In the genomic region with DNA sequence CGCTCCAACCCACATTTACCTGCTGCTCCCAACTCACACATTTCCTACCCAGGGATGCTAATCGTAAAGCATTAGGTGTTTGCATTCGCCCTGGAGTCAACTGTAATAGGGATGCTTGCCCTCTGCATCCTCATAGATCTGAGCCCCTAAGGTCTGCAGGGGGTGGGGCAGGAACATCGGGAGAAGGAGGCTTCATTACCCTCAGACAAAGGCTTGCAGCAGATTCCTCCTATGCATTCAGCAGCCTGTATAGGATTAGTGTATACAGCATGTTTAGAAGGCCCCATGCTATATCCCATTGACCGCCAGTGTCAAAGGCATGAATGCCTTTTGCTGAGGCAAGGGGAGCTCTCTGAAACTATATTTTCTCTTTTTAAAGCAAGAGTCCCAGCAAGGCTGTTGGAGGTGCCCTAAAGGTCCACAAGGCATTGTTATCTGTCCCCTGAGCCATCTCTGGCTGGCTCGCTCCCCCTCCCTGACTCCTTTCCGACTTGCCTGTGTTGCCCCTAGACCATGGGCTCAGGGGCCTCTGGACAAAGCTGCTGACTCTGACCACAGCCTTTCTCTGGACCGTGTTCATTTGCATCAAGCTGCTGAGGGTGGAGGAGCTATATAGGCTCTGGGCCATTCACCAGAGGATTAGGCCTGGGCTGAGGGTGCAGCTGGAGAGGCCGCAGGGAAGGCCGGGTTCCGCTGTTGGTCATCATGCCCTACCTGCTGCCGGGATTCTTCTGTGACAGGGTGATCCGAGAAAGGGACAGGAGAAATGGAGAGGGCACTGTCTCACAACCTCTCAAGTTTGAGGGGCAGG, we compare ENCODE assay signal across 27 mouse cellular contexts. TPM values are rescaled to one million over a fixed set of nuclear protein-coding genes. Genes with fewer than 3 reads are reported as not detected.
A peak's percentile ranks its signal among the peaks of the same experiment; 100 is the strongest.
DNase-seq lines count a peak whose midpoint lies in the region; ATAC-seq lines count a peak whose summit lies in the region.
"Had no signal": no experiment of that assay in that cellular context is flagged by ENCODE, and none has a peak within 500 bp of the region (broad histone marks: within the 10 kb centered on the region; RNA-seq: fewer than 3 reads in every experiment).

No protein-coding gene starts in this region.

- no peak overlapping the region for H3K4me2 ChIP-seq in forebrain, embryonic 16.5 days (ENCODE audit: low read length)
- H3K4me2 ChIP-seq in hindbrain, embryonic 13.5 days: no peak overlapping the region
- no peak overlapping the region for H3K4me2 ChIP-seq in hindbrain, embryonic 16.5 days (ENCODE audit: low read length)
- H3K4me2 ChIP-seq: embryonic facial prominence, embryonic 12.5 days; heart, embryonic 11.5 days; hindbrain, embryonic 15.5 days; intestine, embryonic 15.5 days; limb, embryonic 13.5 days; liver, embryonic 11.5 days; lung, embryonic 15.5 days; neural tube, embryonic 12.5 days; stomach, embryonic 15.5 days had no signal

- H3K9ac ChIP-seq in forebrain, embryonic 16.5 days (replicated peaks; ENCODE audit: low read depth, low read length): no peak overlapping the region
- H3K9ac ChIP-seq in hindbrain, embryonic 13.5 days: 0 out of 2 replicates have a peak overlapping the region, but pooled peaks have one; percentile 13
- H3K9ac ChIP-seq in hindbrain, embryonic 16.5 days (ENCODE audit: low read depth, low read length): no peak overlapping the region
- H3K9ac ChIP-seq: embryonic facial prominence, embryonic 12.5 days; hindbrain, embryonic 15.5 days; intestine, embryonic 15.5 days; limb, embryonic 13.5 days; lung, embryonic 15.5 days; neural tube, embryonic 12.5 days; stomach, embryonic 15.5 days had no signal

- H3K27ac ChIP-seq in forebrain, embryonic 10.5 days: peak overlapping the region; percentile 84
- no peak overlapping the region for H3K27ac ChIP-seq in forebrain, embryonic 16.5 days (ENCODE audit: low read length)
- H3K27ac ChIP-seq in hindbrain, embryonic 13.5 days: no peak overlapping the region
- no peak overlapping the region for H3K27ac ChIP-seq in hindbrain, embryonic 16.5 days (ENCODE audit: low read depth, low read length)
- H3K27ac ChIP-seq: embryonic facial prominence, embryonic 12.5 days; hindbrain, embryonic 15.5 days; intestine, embryonic 15.5 days; limb, embryonic 13.5 days; lung, embryonic 15.5 days; neural tube, embryonic 12.5 days; stomach, embryonic 15.5 days had no signal

- H3K27me3 ChIP-seq in forebrain, embryonic 10.5 days (ENCODE audit: poor library complexity, severe bottlenecking): no peaks in the 10 kb centered on the region
- no peaks in the 10 kb centered on the region for H3K27me3 ChIP-seq in forebrain, embryonic 16.5 days (replicated peaks; ENCODE audit: control insufficient read depth, insufficient read depth, low read length)
- H3K27me3 ChIP-seq in hindbrain, embryonic 13.5 days: no peaks in the 10 kb centered on the region
- H3K27me3 ChIP-seq in hindbrain, embryonic 16.5 days (replicated peaks; ENCODE audit: control insufficient read depth, insufficient read depth, low read length): no peaks in the 10 kb centered on the region
- H3K27me3 ChIP-seq: embryonic facial prominence, embryonic 12.5 days; hindbrain, embryonic 15.5 days; intestine, embryonic 15.5 days; limb, embryonic 13.5 days; lung, embryonic 15.5 days; neural tube, embryonic 12.5 days; stomach, embryonic 15.5 days had no signal

- DNase-seq in forebrain, embryonic 10.5 days (ENCODE audit: extremely low spot score, low spot score): peak; percentile 48
- peak; percentile 16 for DNase-seq in thymus, postnatal 4 days
- no peak for DNase-seq in thymus, postnatal 36 days
- no peak for DNase-seq in right cerebral cortex, postnatal 10 days (ENCODE audit: low spot score in 2 of 2)
- no peak for DNase-seq in right cerebral cortex, postnatal 25 days
- DNase-seq: adrenal gland, postnatal 10 days; cerebellum, adult 9-10 months; cerebellum, postnatal 36 days; gastrocnemius, postnatal 25 days; heart, adult 11 months; heart, postnatal 4 days; kidney, adult 2 months; kidney, postnatal 36 days; midbrain, embryonic 14.5 days; right cerebral cortex, postnatal 14 days had no signal

- H3K4me1 ChIP-seq in forebrain, embryonic 10.5 days: peaks cover 21% of the 10 kb centered on the region
- no peaks in the 10 kb centered on the region for H3K4me1 ChIP-seq in forebrain, embryonic 16.5 days (replicated peaks; ENCODE audit: control insufficient read depth, insufficient read depth, low read length)
- H3K4me1 ChIP-seq in hindbrain, embryonic 13.5 days (replicated peaks): 0 out of 2 replicates have a peak, but pooled peaks cover 6% of the 10 kb centered on the region
- no peaks in the 10 kb centered on the region for H3K4me1 ChIP-seq in hindbrain, embryonic 16.5 days (ENCODE audit: control insufficient read depth, insufficient read depth, low read depth, low read length)
- H3K4me1 ChIP-seq: embryonic facial prominence, embryonic 12.5 days; hindbrain, embryonic 15.5 days; intestine, embryonic 15.5 days; limb, embryonic 13.5 days; lung, embryonic 15.5 days; neural tube, embryonic 12.5 days; stomach, embryonic 15.5 days had no signal

- peak overlapping the region; percentile 28; the same call in 1 of the 2 replicates for H3K4me3 ChIP-seq in forebrain, embryonic 10.5 days
- no peak overlapping the region for H3K4me3 ChIP-seq in forebrain, embryonic 16.5 days (replicated peaks; ENCODE audit: low read length)
- H3K4me3 ChIP-seq in hindbrain, embryonic 13.5 days: no peak overlapping the region
- no peak overlapping the region for H3K4me3 ChIP-seq in hindbrain, embryonic 16.5 days (ENCODE audit: low read length)
- H3K4me3 ChIP-seq: embryonic facial prominence, embryonic 12.5 days; hindbrain, embryonic 15.5 days; intestine, embryonic 15.5 days; limb, embryonic 13.5 days; lung, embryonic 15.5 days; neural tube, embryonic 12.5 days; stomach, embryonic 15.5 days had no signal

- H3K36me3 ChIP-seq in forebrain, embryonic 10.5 days (replicated peaks): no peaks in the 10 kb centered on the region
- H3K36me3 ChIP-seq in forebrain, embryonic 16.5 days (ENCODE audit: control insufficient read depth, insufficient read depth): no peaks in the 10 kb centered on the region
- H3K36me3 ChIP-seq in hindbrain, embryonic 13.5 days: no peaks in the 10 kb centered on the region
- H3K36me3 ChIP-seq in hindbrain, embryonic 16.5 days (ENCODE audit: control insufficient read depth, insufficient read depth, low read length): no peaks in the 10 kb centered on the region
- H3K36me3 ChIP-seq: embryonic facial prominence, embryonic 12.5 days; hindbrain, embryonic 15.5 days; intestine, embryonic 15.5 days; limb, embryonic 13.5 days; lung, embryonic 15.5 days; neural tube, embryonic 12.5 days; stomach, embryonic 15.5 days had no signal

- WGBS in forebrain, embryonic 10.5 days: 38% methylated on average over 13 of the region's 13 CpGs
- 31% methylated on average over 13 of the region's 13 CpGs for WGBS in forebrain, embryonic 16.5 days
- WGBS in hindbrain, embryonic 13.5 days: 64% methylated on average over 13 of the region's 13 CpGs
- 58% methylated on average over 13 of the region's 13 CpGs for WGBS in hindbrain, embryonic 16.5 days

- no peaks in the 10 kb centered on the region; the same call in 1 of the 2 replicates for H3K9me3 ChIP-seq in forebrain, embryonic 10.5 days
- H3K9me3 ChIP-seq in forebrain, embryonic 16.5 days (ENCODE audit: control insufficient read depth, low read length): no peaks in the 10 kb centered on the region
- no peaks in the 10 kb centered on the region for H3K9me3 ChIP-seq in hindbrain, embryonic 13.5 days
- no peaks in the 10 kb centered on the region for H3K9me3 ChIP-seq in hindbrain, embryonic 16.5 days (ENCODE audit: control insufficient read depth, low read length)
- H3K9me3 ChIP-seq: embryonic facial prominence, embryonic 12.5 days; hindbrain, embryonic 15.5 days; intestine, embryonic 15.5 days; limb, embryonic 13.5 days; lung, embryonic 15.5 days; stomach, embryonic 15.5 days had no signal

- no peak for ATAC-seq in forebrain, embryonic 16.5 days
- no peak for ATAC-seq in hindbrain, embryonic 13.5 days (ENCODE audit: low FRiP score)
- no peak for ATAC-seq in hindbrain, embryonic 16.5 days
- ATAC-seq: intestine, embryonic 15.5 days had no signal

RNA-seq across cellular contexts. Expression of a gene that starts 20.7 kb away (rescaled TPM):
- polyA plus RNA-seq in forebrain, embryonic 10.5 days (2016; fragmentation: Nextera tagmentation; extraction: Ambion mirVana): 7.7 and 8.2 TPM in 2 replicates
- 0.37 TPM in 2 replicates for polyA plus RNA-seq in forebrain, embryonic 16.5 days (2015; fragmentation: Nextera tagmentation; extraction: Ambion mirVana)
- 1.5 and 1.6 TPM in 2 replicates for polyA plus RNA-seq in hindbrain, embryonic 13.5 days (2015; fragmentation: Nextera tagmentation; extraction: Ambion mirVana)
- 0.54 and 0.79 TPM in 2 replicates for polyA plus RNA-seq in hindbrain, embryonic 16.5 days (2015; fragmentation: Nextera tagmentation; extraction: Ambion mirVana)

Comparison
In these comparisons a context has a peak if more than half of its experiments do, and no peak if none do; other contexts are left out.
1. DNase-seq: peak in forebrain, embryonic 10.5 days (single experiment) and thymus, postnatal 4 days (single experiment); none in thymus, postnatal 36 days (0 of 2), right cerebral cortex, postnatal 10 days (0 of 2) and right cerebral cortex, postnatal 25 days (single experiment).